Mouse (Mus musculus) B cell, adult 2 months (primary cell): ENCODE data around the gene Csf1.

Experiments
- DNase-seq, 2 experiments: peaks; one replicate each; pipeline ENCODE4 v3.0.0; 2022

Csf1 gene

DNA sequence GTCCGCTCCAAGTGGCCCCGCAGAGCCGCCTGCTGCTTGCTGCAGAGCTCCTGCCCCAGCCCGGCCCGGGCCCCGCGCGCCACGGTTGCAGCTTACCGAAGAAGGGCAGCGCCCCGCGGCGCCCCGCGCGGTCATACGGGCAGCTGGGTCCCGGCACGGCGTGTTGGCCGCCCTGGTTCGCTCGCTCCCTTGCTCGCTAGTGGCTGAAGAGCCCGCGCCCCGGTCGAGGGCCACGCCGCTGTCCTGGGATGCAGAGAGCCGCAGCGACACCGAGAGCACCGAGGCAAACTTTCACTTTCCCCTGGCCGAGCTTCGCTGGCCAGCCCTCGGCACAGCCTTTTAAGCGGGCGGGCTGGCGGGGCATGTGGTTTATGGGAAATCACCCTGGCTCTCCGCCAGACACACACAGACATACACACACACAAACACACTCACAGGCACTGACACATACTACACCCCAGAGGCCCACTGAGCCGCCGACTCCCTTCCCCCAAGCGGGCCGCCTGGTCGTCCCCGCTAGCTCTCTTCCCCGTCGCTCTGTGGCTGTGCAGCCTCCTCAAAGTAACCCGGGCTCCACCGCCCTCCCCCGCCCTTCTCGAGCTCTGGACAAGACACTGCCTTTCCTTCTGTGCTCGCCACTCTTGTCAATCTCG is at the start of gene Csf1:
TSS of gene Csf1 (minus strand) at position 541 of the 653 bp plus-strand sequence.
- peak; percentile 72 to 73 for DNase-seq

DNA sequence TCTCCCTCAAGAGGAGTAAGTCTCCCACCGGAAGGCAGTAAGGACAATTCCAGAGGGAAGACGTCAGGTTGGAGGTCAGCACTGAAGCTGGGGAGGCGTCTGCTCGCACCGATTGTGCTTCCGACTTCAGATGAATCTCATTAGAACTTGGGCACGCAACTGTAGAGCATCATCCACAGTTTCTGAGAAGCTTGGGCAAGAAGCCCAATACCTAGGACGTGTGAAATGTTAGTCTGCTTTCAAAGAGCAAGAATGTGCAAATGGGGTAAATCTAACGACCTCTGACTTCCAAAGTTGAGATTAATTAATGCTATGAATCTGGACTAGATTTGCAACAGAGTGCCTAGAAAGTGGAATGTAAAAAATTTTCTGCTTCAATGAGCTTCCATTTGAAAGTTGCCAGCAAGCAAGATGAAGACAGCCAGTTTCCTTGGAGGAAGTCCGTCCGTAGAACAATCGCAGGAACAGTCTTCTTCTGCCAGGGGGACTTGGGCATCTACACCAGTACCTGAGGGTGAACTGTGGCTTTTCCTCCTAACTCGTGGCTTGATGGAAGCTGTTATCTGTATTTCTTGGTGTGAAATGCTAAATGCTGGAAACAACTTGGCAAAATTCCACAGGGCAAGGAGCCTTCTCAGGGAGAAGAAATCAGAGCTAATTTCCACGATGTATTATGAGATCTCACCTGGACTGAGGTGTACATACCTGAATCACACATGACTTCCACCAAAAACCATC is 47.9 kb upstream of the Csf1 start:
- DNase-seq: no peak

DNA sequence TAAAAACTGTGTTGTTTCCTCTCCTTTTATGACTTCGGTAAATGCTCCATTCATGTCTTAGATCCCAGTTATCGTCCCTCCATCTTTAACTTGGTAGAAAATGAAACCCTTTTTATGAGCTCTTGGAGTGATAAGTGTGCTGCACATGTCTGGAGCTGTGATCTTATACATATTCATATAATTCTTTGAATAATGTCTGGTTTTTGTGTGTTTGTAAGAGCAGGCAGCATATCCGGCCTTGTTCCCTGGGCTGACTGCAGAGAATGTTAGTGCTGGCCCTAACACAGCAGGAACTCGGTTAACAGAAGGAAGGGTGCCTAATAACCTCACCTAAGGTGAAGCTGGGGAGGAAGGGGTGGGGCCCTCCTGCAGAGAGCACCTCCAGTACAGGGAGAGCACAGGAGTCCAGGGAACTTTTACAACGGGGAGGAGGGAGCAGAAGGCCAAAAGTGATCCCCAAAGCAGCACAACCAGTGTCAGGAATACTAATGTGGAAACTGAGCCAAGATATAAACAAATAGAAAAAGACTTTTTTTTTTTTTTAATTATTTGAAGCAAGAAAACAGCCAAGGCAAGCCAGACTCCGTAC is 47.2 kb upstream of the Csf1 start:
- no peak for DNase-seq

DNA sequence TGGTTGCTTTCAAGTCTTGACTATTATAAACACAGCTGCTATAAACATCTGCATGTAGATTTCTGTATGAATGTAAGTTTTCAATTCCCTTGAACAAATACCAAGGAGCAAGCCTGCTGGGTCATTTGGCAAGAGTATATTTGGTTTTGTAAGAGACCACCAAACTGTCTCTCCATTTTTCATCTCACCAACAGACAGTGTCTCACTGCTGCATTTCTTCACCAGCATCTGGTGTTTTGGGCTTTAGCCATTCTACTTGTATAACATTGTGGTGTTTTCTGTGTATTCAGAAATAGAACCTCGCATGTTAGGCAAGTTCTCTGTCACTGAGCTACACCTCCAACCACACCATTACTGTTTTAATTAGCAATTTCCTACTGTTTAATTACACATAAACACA is 46.6 kb upstream of the Csf1 start:
- DNase-seq: no peak

DNA sequence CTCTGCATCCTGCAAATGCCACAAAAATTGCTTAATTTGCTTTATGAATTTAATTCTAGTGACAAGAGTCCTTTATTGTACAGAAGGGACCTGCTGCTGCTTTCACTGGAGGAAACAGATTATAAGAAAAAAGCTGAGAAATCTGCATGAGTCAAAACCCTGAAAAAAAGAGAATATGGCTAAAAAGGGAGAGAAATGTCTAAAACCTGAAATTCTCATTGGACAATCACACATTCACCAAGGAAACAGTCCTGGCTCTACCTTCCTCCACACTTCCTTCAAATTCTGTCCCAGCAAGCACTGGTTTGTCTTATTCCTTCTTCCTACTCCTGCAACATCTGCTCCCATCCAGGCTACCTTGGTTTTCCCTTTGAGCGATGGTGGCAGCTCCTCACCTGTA is 44.5 kb upstream of the Csf1 start:
- DNase-seq: no peak

DNA sequence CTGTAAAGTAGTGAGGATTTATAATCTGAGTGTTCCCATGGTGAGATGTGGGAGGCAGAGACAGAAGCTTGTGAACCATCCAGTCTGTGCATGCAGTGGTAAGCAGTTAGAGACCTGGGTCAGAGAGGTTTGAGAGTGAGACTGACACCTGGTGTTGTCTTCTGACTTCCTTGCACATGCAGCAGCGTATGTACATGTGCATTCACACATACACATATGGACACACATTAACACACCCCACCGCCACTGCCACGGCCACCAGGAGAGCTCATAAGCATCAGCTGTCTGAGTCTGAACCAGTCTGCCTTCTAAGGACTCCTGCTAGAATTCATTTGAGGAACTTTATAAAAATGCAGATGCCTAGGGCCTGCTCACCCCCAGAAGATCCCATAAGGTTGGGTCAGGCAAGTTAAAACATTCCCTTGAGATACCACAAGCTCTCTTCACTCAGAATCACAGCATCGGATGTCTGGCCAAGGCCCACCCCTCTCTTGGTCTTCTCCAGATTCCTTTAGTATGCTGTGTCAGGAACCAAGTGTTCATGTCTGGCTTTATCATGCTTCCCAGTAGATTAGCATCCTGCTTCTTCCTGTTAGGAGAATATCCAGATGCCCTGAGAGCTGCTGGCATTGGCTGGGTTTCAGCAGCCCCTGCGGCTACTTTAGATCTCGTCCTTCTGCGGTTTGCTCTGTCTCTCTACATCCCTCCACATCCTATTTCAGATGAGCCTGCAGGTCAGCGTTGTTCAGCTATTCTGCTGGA is 42.1 kb upstream of the Csf1 start:
- no peak for DNase-seq

DNA sequence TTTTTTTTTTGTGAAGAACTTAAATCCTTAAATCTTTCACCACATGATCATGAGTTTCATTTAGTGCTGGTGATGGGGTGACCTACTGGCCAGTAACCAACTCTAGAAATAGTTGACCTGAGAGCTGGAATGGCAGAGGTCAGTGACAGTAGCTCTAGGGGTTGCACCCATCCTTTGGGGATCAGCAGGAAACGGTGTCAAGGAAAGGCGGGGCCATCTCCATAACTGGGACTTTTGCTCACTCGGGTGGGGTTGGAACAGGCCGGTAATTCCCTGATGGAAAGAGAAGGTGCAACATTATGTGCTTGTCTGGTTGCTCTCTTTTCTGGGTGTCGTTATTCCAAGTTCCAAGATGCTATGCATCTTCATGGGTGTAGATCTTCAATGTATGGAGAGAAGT is 38.7 kb upstream of the Csf1 start:
- DNase-seq: no peak

DNA sequence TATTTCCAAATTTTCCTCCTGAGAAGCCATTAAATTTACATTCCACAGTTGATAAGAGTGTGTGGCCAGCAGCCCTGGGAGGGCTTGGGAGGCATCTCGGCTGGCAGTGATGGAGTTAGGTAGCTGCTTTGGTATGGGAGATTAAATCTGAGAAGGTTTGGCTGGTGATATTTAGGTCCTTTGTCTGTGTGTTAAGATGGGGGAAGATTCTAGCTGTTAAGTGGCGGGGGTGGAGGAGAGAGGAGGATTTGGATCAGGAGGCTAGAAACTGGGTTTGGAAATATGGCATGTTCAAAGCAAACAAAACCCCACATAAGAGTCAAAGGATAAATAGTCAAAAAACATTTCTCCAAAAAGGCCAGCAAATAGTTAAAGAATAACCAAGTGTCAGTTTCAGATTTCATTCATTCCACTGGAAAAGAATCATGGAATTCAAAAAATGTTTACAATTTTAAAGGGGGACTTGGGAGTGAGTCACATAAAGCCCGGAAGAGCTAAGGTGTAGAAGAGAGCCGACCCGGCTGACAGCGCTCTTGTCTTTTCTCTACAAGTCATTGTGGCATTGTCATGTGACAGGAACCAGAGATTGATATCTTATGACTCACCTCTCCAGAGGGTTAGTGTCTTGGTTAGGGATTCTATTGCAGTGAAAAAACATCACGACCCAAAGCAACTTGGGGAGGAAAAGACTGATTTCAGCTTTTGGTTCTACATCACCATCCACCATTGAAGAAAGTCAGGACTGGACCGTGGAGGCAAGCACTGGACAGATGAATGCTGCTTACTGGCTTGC is 36.1 kb upstream of the Csf1 start:
- no peak for DNase-seq

DNA sequence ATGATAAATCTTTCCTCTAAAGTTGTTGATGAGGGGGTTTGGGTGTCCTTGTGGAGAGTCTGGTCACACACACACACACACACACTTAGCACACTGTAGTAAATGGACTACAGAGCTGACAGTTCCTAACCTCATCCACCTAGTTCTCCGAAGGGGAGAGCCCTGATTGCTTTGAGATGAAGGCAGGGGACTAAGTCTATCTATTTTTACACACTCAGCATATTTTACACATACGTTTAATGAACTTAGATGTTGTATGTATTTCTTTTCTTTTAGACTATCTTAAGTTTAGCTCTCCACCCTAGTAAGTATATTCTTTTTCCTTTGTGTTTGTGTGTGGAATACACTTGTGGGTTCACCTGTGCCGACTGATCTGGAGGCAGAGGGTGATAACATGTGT is 34.6 kb upstream of the Csf1 start:
- DNase-seq: no peak

DNA sequence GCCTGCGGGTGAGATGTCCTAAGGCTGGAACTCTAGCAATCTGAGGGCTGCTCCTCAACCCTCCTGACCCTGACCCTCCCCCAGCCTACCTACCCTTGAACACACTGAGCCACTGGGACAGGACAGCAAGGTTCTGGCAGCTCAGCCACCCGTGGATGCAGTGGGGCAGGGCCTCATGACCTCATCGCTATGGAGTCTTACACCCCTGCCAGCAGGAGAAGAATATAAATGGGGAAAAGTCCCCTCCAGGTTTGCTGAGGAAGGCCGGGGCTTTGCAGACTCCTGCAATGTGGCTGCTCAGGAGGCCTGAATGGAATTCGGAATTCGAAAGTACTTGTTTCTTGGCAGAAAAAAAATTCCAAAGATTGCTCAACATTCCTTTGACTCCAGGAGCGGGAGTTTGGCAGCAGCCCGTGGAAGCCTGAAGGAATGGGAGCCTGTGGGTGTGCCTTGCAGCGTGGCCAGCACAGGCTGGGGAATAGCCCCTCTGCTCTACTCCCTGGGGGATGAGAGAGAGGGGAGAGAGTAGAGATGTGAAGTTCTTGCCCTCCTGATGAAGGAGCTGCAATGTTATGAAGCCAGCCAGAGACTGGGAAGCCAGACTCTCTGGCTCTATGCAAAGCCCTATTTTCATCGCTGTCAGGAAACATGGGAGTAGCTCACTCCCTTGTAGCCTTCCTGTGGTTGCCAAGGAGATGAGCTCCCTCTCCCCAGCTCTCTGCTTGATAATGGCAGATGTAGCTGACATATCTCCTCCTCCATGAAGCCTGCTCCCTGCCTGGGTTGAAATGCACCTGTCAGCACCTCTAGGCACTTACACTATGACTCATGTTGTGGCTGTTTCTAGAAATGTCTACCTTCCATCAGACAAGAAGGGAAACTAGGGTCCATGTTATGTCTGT is 33.3 kb upstream of the Csf1 start:
- no peak for DNase-seq

DNA sequence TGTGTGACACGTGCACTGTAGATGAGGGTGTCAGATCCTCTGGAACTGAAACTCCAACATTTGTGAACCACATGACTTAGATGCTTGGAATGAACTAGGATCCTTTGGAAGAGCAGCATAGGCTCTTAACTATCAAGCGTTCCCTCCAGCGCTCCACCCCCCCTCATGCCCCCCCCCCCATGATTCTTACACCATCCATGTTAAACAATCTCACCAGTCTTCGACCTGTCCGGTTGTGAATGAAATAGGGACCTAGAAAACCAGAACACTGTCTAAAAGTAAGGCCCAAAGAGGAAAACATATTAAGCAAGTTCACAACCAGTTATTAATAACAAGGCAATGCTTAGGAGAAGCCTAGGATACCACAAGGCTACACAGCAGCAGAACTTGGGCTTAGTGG is 32.5 kb upstream of the Csf1 start:
- no peak for DNase-seq

DNA sequence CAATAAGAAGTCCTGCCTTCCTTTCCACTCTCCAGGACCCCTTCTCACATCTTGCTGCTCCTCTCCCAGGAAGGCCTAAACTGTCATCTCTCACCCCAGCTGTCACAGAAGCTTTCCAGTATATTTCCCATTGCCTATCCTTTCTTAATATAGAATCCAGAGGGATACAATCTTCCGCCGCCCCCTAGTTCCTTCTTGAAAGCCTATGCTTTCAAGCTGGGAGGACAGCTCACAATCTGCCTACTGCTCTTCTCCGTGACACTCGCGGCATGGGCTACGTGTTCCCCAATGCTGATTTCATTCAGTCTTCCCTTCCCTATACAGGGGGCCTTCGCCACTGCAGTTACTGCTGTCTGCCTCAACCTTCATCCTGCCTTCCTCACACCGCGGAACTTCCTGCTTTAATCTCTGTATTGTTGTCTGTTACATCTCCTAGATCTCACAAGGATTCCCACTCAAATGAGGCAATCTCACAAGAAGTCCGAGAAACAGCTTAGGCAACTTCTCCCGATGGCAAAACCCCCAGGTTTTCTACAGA is 30.6 kb upstream of the Csf1 start:
- no peak for DNase-seq

DNA sequence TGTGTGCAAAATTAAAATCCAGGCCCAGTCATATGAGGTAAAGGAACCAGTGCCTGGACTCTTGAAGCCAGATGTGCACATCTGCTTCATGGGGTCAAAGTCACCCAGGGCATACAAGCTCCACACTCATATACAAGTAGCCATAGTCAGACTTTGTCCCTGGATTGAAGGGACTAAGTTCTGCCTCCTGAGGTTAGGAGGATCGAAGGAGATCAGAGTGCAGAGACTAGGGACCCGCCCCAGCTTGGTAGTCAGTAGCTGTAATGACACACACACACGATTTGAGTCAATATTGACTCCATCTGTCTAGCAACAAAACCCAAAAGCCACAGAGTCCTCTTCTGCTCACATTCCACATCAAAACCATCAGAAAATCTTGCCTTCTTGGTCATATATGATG is 30.0 kb upstream of the Csf1 start:
- DNase-seq: no peak

DNA sequence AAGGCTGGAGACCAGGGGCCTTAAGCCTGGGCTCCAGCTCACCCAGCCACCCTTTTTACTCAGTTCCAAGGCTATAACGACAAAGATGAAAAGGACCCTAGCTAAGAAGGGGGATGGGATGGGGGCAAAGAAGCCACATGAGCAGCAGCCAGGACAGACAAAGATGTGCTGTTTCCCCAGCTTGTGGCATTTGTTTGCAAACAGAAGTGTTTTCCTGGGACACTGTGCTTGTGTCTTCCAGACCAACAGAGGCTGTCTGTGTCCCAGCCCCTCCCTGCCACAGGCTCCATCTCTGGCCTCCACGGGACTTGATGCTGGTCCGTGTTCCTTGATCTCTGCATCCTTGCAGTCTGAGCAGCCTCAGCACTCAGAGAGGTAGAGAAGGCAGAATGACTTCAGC is 28.6 kb upstream of the Csf1 start:
- DNase-seq: no peak

DNA sequence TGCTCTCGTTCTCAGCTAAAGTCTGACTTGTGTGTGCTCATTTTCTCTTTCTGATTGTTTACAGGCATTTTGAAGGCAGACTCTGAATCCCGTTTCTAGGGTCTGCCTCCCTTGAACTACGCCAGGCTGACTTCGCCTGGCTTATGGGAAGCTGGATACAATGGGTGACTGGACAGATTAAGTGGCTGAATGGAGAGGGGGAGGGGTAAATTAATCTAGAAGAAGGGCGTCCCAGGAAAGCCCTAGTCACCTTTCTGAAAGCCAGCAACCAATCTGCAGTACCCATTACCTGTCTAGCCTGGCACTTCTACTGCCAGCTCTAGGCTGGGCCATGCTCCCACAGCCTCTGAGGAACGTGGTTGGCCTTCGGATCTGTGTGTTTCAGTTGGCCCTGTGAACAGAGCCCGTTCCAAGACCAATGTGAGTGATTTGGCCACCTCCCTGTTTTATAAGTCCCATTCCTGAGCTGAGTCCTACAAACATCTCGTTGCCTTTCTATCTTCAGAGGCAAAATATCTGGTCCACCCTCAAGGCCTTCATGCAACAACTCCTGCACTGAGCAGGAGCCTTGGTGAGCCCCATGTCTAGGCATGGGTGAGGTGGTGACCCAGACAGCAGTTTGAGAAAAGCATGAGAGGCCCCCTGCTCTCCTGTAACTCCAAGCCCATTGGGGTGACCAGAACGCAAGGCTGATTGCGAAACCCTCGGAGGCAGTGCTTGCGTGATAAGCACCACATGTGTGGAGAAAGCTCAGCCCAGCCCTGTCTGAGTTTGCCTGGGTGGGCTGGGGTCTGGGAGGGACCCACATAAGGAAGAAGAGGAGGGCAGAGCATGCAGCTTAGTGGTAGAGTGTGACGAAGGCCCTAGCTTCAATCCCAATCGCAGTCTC is 27.6 kb upstream of the Csf1 start:
- no peak for DNase-seq

DNA sequence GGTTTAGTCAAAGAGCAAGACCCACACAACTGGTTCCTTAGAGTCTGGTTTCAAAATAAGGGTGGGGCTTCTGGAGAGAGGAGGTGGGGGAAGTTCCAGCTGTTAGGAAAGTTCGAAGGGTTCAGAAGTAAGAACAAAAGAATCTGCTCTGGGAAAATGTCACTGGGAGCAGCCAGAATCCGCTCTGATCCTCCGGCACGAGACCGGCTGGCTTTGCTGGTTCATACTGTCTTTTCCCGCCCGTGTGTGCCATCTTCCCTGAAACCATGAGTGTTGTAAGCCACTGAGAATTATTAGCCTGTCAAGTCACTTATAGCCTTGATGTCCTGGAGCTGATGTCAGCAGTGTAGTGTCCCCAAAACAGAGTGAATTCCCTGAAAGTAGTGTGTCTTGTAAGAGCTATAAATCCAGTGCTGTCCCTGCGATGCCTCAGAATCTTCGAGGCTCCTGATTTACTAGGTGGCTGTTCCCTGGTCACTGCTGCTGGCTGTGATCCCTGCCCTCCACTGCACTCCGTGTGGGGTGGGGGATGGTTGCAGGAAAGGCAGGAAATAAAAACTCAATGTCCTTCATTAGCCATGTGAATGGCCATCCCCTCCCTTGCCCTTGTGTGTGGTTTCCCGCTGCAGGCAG is 26.8 kb upstream of the Csf1 start:
- DNase-seq: no peak

DNA sequence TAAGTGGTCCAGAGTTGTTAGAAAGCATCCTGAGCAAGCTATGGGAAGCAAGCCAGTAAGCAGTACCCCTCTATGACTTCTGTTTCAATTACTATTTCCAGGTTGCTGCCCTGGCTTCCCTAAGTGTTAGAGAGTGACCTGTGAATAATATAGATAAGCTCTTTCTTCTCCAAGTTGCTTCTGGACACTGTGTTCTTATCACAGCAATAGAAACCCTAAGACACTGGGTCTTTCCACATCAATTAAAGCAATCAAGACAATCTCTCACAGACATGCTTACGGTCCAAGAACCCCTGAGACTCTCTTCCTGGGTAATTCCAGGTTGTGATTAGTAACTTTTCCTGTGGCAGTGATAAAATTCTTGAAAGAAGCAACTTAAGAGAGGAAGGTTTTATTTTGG is 26.1 kb upstream of the Csf1 start:
- no peak for DNase-seq

DNA sequence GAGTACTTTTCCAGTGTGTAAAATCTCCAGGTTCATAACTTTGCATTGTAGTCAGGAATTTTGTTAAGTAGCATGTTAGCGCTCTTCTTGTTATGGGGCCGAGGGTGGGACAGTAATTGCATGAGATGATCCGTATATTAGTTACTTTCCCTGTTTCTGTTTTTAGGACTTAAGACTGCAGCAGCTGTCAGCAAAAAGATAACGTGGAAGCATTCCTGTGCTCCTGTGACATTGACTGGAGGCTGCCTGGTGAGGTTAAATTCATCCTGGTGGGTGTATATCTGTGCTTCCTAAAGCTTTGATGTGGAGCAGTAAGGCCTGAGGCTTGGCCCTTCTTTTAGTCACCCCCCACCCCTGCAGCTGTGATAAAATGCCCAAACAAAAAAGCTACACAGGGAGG is 25.3 kb upstream of the Csf1 start:
- DNase-seq: no peak

DNA sequence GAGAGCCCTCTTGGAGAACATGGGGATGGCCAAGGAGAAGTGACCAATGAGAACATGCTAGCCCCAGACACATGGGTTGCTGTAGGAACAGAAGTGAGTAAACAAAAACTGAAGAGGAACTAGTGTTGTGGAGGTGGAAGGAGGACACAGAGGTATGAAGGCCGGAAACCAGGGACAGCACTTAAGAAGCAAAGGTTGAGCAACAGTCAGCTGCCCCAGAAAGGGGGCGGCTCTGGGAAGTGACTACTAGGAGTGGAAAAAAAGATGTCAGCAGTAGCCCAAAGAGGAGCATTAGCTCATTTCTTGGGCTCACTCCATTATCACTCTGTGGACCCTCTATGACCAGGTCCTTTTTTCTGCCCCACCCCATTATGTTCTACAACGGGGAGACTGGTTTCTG is 23.0 kb upstream of the Csf1 start:
- no peak for DNase-seq

DNA sequence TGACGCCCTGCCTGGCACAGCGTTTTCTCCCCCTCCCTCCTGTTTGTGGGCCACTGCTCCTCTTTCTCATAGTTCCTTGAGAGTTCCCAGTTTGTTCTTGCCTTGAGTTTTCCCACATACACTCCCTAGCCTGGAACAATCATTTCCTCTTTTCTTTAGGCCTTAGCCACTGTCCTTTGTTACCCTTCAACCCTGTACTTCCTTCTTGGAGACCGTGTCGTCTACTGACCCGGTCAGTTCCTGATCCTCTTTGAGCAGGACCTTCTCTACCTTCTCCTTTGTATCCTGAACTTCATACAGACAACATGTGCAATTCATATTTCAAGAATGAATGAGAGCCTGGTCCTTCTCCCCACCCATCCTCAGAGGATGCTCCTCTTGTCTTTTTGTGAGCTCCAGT is 21.0 kb upstream of the Csf1 start:
- no peak for DNase-seq
